Mouse (Mus musculus) neural tube, embryonic 12.5 days (tissue): Measurements from ENCODE around the gene Rap1b. TPM values are rescaled to one million over a fixed set of nuclear protein-coding genes. Genes with fewer than 3 reads are reported as not detected.

Source experiments
- ATAC-seq: fragments of 200-750 bp; cut with Nextera tagmentation; 2 replicates; pipeline ENCODE4 v1.8.0; 2017; ENCODE audit warnings: low read depth, mild to moderate bottlenecking, moderate TSS enrichment, moderate library complexity; ENCODE audit not compliant: low FRiP score
- H3K27ac ChIP-seq: fragments of 300-500 bp; sonication (generic); 2 replicates; pipeline ENCODE4 v1.5.1; 2016
- H3K27me3 ChIP-seq: fragments of 300-500 bp; sonication (generic); replicated peaks from 2 replicates; pipeline ENCODE4 v1.6.1; 2016; ENCODE audit warnings: mild to moderate bottlenecking
- H3K36me3 ChIP-seq: fragments of 300-500 bp; sonication (generic); 2 replicates; pipeline ENCODE4 v1.6.1; 2016; ENCODE audit warnings: mild to moderate bottlenecking
- H3K4me1 ChIP-seq: fragments of 300-500 bp; sonication (generic); 2 replicates; pipeline ENCODE4 v1.6.1; 2016
- H3K4me2 ChIP-seq: fragments of 300-500 bp; sonication (generic); replicated peaks from 2 replicates; pipeline ENCODE4 v1.6.1; 2016; ENCODE audit warnings: mild to moderate bottlenecking
- H3K4me3 ChIP-seq: fragments of 300-500 bp; sonication (generic); 2 replicates; pipeline ENCODE4 v1.5.1; 2016
- H3K9ac ChIP-seq: fragments of 300-500 bp; sonication (generic); 2 replicates; pipeline ENCODE4 v1.6.1; 2016; ENCODE audit warnings: mild to moderate bottlenecking
- H3K9me3 ChIP-seq: fragments of 300-500 bp; sonication (generic); 2 replicates; pipeline ENCODE4 v1.6.1; 2016; ENCODE audit warnings: mild to moderate bottlenecking
- WGBS: fragments of 180-500 bp; shearing (Covaris S2); methylation state at CpG from one replicate; pipeline ENCODE4 v1.1.7; 2016; 5-methylcytosine and 5-hydroxymethylcytosine counted together
- polyA plus RNA-seq: library from polyadenylated mRNA; unstranded; fragments of >200 nt; fragmentation: Nextera tagmentation; extraction: Ambion mirVana; gene quantifications from 2 replicates; pipeline ENCODE4 v1.2.1, GENCODE M21; 2016

The Rap1b gene
- polyA plus RNA-seq, 1 experiment from 2014 or later = 156 TPM

DNA sequence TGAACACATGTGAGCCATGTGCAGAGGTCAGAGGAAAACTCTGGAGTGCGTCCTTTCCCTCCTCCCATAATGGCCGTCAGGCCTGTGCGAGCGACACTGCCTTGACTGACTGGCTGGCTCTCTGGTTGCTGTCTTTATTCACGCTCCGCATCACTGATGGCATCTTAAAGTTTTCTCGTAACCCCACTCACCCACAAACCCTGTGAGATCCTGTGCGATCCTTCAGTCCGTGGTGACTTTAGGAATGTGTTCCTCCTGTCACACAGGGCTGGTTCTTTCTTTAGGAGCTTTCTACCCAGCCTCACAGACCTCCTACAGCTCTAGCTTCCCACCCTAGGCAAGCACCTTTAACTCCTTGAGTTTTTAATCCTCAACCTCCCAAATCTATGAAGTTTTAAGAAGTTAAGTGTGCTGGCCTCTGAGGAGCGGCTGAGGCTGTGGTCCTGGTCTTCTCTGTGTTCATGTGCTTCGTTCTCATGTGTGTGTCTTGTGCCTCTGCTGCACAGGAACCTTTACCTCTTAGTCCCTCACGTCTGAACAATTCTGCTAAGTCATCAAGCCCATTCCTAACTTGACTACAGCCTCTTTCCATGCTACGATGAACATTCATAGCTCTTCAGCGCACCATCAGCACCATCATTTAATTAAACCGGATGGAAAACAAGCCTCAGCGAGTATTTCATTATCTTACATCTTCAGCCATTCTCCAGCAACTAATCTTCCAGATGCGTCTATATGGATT, 73.3 kb downstream of the Rap1b start:
- Histone ChIP-seq H3K4me2 (no peak overlapping the region), H3K9me3 (no peaks in the 10 kb centered on the region), H3K4me3 (no peak overlapping the region), H3K9ac (no peak overlapping the region), H3K4me1 (no peaks in the 10 kb centered on the region), H3K27me3 (no peaks in the 10 kb centered on the region), H3K36me3 (peaks cover 71% of the 10 kb centered on the region), H3K27ac (no peak overlapping the region)
- WGBS = 88% methylated on average over 17 of the region's 17 CpGs
- ATAC-seq = no peak

DNA sequence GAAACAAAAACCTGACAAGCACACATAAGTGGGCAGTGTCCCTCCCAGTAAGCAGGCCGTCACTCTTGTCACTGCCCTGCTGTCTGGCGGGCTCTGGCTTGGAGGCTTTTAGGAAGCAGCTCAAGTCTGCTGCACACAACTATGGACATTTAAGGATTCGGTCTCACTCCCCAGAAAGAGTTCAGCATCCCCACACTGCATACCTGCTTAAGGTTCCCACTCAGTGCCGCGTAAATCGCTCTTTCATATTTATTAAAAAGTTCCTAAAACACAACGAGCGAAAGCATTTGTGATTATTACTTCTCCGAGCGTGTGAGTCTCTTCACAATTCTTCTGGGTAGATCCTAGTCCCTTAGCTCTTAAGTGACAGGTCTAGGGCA, 74.7 kb downstream of the Rap1b start:
- WGBS = 96% methylated on average over 10 of the region's 10 CpGs
- no peak overlapping the region for H3K4me2 ChIP-seq
- H3K27ac ChIP-seq = no peak overlapping the region
- no peaks in the 10 kb centered on the region for H3K4me1 ChIP-seq
- ATAC-seq = no peak
- H3K36me3 ChIP-seq = peaks cover 69% of the 10 kb centered on the region
- H3K4me3 ChIP-seq = no peak overlapping the region
- no peaks in the 10 kb centered on the region for H3K27me3 ChIP-seq
- no peaks in the 10 kb centered on the region for H3K9me3 ChIP-seq
- no peak overlapping the region for H3K9ac ChIP-seq

DNA sequence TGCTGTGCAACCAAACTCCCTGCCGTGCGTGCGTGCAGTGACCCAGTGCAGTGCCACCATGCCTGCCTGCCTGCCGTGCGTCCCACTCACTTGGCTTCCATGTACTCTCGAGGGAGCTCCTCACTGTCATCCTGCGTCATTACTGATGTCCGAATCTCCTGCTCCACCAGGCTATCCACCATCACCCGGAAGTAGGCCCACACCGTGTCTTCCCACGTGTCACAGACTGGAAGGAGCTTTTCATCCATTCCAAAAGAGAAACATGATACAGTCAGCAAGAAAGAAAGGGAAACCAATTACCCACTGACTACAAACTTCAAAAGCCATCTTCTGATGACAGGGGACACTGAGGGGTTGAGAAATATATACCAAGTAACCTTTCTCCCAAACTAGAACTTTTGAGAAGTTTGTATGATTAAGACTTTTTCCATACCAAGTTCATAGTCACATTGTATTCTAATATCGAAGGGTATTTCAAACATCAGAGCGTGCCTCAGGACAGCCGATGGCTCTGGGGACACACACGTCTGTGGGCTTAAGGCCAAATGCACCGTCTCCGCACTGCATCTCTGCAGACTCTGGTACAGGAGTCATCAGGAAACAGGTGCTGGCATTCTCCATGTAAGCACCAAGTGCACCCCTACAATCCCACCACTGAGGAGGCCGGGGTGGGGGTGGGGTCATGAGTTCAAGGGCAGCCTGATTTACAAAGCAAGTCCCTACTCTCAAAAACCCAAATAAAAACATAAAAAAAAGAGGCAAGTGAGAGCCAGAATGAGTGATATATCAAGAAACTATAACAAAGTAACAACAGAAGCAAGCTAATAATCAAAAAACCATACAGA, 75.3 kb downstream of the Rap1b start:
- H3K9ac ChIP-seq = no peak overlapping the region
- H3K4me2 ChIP-seq = no peak overlapping the region
- 93% methylated on average over 18 of the region's 18 CpGs for WGBS
- no peak overlapping the region for H3K27ac ChIP-seq
- peaks cover 75% of the 10 kb centered on the region for H3K36me3 ChIP-seq
- H3K9me3 ChIP-seq = no peaks in the 10 kb centered on the region
- no peaks in the 10 kb centered on the region for H3K27me3 ChIP-seq
- H3K4me3 ChIP-seq = no peak overlapping the region
- H3K4me1 ChIP-seq = no peaks in the 10 kb centered on the region
- ATAC-seq = no peak

DNA sequence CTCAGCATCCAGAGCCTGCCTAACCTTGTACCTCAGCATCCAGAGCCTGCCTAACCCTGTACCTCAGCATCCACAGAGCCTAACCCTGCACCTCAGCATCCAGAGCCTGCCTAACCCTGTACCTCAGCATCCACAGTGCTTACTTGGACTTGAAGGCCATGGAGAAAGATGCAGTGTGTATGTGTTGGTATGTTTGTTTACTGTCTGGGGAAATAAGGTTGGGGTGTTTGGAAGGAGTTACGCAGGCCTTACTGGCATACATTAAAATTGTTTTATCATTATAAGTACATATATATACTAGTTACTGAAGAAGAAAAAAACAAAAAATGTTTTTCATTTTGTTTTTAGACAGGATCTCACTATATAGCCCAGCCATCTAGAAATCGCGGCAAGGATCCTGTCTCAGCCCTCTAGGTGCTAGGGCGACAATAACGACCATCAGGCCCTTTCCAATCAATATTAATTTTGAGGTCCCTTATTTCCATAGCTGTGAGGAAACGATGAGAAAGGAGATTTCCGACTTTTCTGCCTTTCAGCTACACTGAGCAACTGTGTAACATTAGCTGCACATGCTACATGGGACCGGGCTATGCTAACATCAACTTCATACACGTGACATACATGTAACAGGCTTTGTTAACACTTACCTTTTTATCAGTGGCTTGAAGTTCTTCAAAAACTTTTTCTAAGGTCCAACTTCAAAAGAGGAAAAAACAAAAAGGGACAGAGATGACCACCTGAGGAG, 76.1 kb downstream of the Rap1b start:
- Histone ChIP-seq H3K4me1 (no peaks in the 10 kb centered on the region), H3K27me3 (no peaks in the 10 kb centered on the region), H3K9ac (no peak overlapping the region), H3K36me3 (peaks cover 81% of the 10 kb centered on the region), H3K4me3 (no peak overlapping the region), H3K4me2 (no peak overlapping the region), H3K9me3 (no peaks in the 10 kb centered on the region), H3K27ac (no peak overlapping the region)
- 95% methylated on average over 9 of the region's 9 CpGs for WGBS
- no peak for ATAC-seq

DNA sequence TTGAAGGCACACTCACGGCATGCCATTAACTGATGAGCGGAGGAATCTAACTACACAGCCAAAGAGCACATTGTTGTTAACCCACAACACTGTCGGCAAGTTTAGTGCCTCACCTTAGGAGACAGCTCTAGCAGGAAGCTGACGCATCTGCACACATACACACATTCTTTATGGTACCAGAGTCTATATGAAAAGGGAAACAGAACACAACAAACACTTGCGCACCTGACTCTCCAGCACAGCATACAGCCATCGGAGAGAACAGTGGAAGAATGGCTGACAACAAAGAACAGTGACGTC, 77.7 kb downstream of the Rap1b start:
- ATAC-seq = no peak
- no peaks in the 10 kb centered on the region for H3K4me1 ChIP-seq
- H3K4me2 ChIP-seq = no peak overlapping the region
- H3K27ac ChIP-seq = no peak overlapping the region
- 88% methylated on average over 7 of the region's 7 CpGs for WGBS
- H3K9me3 ChIP-seq = no peaks in the 10 kb centered on the region
- no peak overlapping the region for H3K4me3 ChIP-seq
- no peak overlapping the region for H3K9ac ChIP-seq
- H3K27me3 ChIP-seq = no peaks in the 10 kb centered on the region
- peaks cover 78% of the 10 kb centered on the region for H3K36me3 ChIP-seq

DNA sequence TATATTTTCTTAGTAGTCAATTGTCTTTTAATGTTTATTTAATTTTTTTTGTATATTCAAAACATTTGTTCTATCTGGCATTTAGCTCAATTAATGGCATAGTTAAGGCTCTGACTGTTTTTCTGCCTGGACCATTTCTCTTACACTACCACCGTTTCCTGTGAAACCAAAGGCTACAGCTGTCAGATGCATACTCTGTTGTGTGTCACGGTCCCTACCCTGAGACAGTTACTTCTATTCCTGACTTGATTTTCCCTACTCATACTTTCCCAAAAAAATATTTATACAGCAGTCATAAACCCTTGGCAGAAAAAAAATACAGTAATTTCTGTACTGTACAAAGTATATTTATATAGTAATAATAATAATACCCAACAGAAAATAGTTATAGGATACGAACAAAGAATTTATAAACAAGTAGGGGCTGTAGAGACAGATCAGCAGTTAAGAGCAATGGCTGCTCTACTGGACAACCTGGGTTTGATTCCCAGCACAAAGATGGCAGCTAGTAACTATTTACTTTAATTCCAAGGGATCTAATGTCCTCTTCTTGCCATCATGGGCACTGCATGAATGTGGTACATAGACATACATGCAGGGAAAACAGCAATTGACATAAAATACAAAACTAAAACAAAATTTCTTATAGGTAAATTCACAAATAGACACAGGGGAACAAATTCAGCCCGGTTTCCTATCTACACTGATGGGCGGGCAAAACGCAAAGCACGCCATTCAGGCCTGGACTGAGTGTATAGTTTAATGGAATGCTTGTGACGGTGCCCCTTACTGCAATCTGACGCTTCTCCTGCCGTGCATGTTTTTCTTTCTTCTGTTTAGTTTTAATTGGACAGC, 78.3 kb downstream of the Rap1b start:
- Histone ChIP-seq H3K4me1 (no peaks in the 10 kb centered on the region), H3K4me3 (no peak overlapping the region), H3K27me3 (no peaks in the 10 kb centered on the region), H3K9me3 (no peaks in the 10 kb centered on the region), H3K36me3 (peaks cover 76% of the 10 kb centered on the region), H3K9ac (no peak overlapping the region), H3K4me2 (no peak overlapping the region), H3K27ac (no peak overlapping the region)
- 94% methylated on average over 10 of the region's 10 CpGs for WGBS
- no peak for ATAC-seq

DNA sequence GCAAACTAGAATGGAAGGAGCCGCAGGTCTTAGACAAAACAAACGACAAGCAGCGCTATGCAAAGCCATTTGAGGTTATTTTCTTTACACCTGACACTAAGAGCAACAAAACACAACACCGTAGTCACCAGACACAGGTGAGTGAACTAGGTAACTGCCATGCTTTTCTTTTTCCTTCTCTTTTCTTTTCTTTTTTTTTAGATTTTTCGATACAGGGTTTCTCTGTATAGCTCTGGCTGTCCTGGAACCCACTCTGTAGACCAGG, 79.0 kb downstream of the Rap1b start:
- H3K27me3 ChIP-seq = no peaks in the 10 kb centered on the region
- ATAC-seq = no peak
- no peaks in the 10 kb centered on the region for H3K4me1 ChIP-seq
- WGBS = 94% methylated on average over 5 of the region's 5 CpGs
- no peak overlapping the region for H3K9ac ChIP-seq
- no peak overlapping the region for H3K4me2 ChIP-seq
- no peak overlapping the region for H3K4me3 ChIP-seq
- no peaks in the 10 kb centered on the region for H3K9me3 ChIP-seq
- H3K27ac ChIP-seq = no peak overlapping the region
- H3K36me3 ChIP-seq = peaks cover 77% of the 10 kb centered on the region

DNA sequence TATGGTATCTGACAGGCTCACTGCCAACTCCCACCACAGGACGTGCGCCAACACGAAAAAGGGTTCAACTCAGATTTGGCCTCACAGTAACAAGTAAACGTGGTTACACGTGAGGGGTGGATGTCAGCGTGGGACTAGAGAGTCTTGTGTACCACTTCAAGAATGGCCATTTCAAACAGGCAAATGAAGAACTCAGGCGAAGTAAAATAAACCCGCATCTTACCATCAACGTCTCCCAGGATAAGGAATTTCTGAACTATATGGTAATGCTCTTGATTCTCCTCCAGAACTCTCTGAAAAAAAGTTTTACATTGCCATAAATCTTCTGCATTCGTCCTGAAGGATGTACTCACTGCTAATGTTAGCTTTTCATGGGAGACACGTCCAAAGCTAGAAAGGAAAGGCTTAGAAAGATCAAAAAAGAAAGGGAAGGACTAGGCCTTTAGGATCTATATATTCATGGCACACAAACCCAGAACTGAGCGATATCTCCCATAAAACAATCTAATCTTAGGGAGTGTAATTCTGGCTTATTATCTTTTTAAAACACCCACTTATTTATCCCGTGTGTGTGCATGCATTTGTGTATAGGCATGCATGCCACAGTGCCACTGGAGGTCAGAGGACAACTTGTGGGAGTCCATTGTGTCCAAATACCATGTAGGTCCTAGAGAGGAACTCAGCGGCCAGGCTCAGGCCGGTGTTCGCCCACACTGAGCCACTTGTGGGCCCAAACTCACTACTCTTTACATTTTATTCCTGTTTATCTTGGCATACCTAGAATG, 79.5 kb downstream of the Rap1b start:
- 92% methylated on average over 16 of the region's 16 CpGs for WGBS
- Histone ChIP-seq H3K9me3 (no peaks in the 10 kb centered on the region), H3K4me3 (no peak overlapping the region), H3K9ac (no peak overlapping the region), H3K4me2 (no peak overlapping the region), H3K36me3 (peaks cover 77% of the 10 kb centered on the region), H3K27me3 (no peaks in the 10 kb centered on the region), H3K4me1 (no peaks in the 10 kb centered on the region), H3K27ac (no peak overlapping the region)
- no peak for ATAC-seq

DNA sequence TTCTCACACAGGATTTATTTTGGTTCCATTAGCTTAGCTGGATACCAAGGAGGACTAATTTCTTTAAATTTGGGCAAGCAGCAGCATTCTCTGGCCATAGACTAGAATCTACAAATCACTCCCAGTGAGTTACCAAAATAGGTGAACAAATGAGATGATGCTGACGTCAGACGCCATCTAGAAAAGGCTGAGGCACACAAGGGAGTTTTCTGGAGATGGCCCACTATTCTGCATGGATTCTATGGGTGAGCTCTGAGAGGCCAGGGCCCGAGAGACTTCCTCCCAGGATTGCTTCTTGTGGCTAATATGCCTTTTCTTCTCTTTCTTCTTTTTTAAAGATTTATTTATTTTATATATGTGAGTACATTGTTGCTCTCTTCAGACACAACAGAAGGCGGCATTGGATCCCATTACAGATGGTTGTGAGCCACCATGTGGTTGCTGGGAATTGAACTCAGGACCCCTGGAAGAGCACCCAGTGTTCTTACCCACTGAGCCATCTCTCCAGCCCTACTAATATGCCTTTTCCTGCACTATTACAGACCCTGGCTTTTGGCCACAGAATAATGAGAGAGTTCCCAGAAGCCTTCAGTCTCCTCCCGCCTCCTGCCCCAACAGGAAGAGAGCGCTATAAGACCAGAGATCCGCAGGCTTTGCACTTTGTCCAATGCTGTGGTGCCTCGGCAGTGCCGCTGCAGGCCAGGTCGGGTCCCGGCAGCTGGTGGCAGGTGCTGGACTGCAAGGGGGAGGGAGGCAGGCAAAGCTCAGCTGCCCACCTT, 80.5 kb downstream of the Rap1b start:
- ATAC-seq = no peak
- no peaks in the 10 kb centered on the region for H3K4me1 ChIP-seq
- no peaks in the 10 kb centered on the region for H3K9me3 ChIP-seq
- H3K4me2 ChIP-seq = no peak overlapping the region
- no peak overlapping the region for H3K27ac ChIP-seq
- H3K4me3 ChIP-seq = no peak overlapping the region
- 92% methylated on average over 11 of the region's 11 CpGs for WGBS
- H3K27me3 ChIP-seq = no peaks in the 10 kb centered on the region
- peaks cover 77% of the 10 kb centered on the region for H3K36me3 ChIP-seq
- H3K9ac ChIP-seq = no peak overlapping the region

DNA sequence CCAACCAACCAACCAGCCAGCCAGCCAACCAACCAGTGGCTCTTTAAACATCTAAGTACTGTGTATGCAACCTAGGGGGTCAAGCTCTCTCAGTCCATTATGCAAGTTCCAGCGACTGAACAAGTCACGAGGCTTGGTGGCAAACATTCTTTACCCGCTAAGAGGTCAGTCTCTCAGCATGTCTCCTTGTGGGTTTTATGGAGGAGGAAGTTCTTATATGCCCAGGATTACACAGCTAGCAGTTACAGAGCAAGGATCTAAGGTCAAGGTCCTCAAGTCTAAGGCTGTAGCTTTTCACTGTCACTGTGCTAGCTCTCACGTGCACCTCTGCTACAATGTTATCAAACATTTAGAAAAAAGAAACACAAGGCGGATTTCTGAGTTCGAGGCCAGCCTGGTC, 81.2 kb downstream of the Rap1b start:
- Histone ChIP-seq H3K4me3 (no peak overlapping the region), H3K9ac (no peak overlapping the region), H3K4me2 (no peak overlapping the region), H3K36me3 (peaks cover 78% of the 10 kb centered on the region), H3K27ac (no peak overlapping the region), H3K27me3 (no peaks in the 10 kb centered on the region), H3K4me1 (no peaks in the 10 kb centered on the region), H3K9me3 (no peaks in the 10 kb centered on the region)
- no peak for ATAC-seq
- 92% methylated on average over 6 of the region's 6 CpGs for WGBS
